Mouse (Mus musculus): Measurements from ENCODE around the gene Macrod2.

Macrod2 gene

DNA sequence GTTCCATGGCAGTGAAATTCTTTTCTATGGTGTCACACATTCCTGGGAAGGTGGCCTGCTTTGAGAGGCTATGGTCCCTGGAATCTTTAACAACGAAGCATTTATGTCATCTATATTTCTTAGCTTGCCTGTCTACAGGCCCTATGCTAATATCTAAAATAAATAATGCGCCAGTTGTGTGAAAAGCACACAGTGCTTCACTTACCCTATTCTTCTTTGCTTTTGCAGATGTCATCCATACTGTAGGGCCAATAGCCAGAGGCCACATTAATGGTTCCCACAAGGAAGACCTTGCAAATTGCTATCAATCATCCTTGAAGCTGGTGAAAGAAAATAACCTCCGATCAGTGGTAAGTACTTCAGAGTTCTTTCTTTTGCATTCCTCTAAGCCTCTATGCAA, 1119.9 kb downstream of the Macrod2 start:
- DNase-seq: no peak

DNA sequence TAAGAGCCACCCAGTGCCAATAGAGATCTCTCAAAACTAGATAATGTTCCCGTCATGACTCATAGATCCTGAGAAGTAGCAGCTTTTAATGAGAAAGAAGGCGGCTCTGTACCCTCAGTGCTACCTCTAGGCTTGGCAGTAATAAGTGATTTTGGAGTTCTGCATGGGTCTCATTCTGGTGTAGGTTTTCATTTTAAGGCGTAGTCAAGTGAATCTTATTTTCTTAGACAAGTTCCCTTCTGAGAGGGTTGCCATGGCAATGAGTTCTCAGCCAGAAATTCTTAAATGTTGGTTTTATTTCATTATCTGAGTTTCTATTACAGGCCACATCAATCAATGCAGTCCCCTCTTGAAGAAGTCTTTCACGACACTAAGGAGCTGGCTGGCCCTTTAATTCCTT, 1127.0 kb downstream of the Macrod2 start:
- DNase-seq: no peak

DNA sequence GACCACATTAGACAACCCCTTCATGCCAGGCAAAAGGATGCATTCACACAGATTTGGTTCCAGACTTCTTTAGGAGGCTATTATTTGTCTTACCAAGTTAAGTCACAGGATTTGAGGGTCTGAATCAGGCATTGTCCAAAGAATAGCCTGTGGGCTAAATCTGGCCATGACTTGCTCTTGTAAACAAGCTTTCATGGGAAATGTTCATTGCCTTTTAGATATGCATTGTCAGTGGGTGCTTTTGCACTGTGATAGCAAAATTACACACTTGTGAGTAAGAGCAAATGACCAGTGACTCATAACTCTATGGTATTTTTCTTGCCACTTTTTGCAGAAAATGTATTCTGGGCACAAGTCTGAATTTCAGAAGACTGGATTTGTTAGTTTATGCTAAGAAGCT, 1150.8 kb downstream of the Macrod2 start:
- DNase-seq: no peak

DNA sequence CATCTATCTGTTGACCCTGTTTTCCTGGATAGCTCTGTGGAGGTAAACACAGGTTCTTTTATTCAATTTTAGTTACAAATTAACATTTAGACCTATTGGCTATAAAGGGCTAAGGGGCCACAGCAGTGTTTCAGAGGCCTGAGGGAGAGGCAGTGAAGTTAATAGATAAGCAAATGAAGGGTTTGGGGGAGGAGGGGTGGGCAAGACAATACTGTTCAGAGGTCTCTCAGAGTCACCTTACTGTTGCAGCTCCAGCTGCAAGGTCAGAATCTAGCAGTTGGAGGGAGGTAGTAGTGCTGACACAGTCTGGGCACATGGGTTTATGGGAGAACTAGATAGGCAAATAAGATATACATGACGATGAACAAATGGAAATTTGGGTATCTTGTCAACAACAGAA, 1156.6 kb downstream of the Macrod2 start:
- no peak for DNase-seq

DNA sequence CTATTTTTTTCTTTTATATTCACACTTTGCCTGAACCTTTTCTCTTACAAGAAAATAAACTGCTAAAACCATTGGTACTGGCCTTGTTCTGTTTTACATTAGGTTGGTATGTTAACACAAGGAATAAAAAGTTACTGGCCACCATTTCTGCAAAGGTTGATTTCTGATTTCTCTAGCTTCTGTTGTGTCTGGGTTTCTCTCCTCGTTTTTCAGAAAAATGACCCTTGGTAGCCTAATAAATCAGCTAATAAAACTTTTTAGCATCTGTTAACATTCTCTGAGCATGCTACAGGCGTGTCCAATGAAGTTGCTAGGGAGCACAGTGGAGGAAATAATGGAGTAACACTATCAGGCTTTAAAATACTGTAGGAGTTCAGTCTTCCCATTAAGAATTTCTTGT, 1161.6 kb downstream of the Macrod2 start:
- DNase-seq: no peak

DNA sequence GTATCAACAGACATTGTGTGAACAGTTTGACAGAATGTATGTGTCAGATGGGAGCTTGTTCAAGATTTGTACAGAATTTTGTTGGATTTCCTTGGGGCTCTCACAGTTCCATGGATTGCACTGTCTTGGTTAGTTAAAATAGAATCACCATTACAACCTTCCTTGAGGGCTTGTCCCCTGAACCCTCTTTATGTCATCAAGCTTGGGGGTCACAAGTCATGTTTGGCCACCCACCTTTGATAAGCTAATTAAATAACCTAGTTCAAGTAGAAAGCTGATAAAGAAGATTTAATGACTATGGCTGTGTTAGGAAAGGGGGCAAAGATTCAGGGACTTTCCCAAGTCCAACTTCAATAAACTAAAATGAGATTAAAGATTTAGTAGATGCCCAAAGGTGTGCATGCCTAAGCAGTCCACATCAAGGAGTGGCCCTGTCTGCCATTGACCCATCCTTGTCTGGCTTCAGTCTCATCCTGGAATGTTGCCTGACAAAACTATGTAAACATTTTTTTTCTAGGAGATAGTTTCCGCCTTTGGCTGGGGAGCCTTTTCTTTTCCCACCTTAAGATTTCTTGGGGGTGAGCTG, 1163.2 kb downstream of the Macrod2 start:
- no peak for DNase-seq

DNA sequence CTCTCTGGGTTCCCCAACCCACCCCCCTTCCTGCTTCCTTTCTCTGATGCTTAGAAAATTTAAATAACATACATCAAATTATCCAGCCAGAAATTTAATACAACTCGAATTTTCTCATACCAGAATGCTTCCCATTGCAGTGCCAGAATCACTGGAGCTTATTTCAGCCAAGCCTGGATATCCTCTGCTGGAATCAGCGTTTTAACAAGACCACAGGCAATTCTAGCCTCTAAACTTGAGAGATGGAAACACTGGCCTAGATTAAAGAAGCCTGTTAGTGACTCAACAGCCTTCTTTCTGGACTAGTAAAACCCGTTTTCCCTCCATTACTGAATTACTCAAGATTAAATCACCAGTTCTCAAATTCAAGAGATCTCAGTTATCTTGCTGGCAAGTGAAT, 1170.9 kb downstream of the Macrod2 start:
- no peak for DNase-seq

DNA sequence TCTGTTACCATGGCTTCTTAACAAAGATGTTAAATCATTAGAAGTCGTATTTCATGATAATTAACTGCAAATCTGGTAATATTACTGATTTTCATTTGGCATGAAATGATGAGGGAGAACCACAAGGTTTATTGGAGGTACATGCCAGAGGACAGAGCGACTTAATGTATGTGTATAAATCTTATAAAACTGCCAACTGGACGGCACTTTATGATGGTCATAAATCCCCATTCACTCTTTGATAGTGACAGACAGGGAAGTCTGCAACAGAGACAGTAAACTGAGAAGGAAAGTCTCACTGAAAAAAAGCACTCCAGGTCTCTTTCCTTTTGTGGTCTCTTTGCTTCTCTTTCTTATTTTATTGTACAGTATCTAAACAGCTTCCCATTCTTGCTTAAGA, 1176.3 kb downstream of the Macrod2 start:
- no peak for DNase-seq

DNA sequence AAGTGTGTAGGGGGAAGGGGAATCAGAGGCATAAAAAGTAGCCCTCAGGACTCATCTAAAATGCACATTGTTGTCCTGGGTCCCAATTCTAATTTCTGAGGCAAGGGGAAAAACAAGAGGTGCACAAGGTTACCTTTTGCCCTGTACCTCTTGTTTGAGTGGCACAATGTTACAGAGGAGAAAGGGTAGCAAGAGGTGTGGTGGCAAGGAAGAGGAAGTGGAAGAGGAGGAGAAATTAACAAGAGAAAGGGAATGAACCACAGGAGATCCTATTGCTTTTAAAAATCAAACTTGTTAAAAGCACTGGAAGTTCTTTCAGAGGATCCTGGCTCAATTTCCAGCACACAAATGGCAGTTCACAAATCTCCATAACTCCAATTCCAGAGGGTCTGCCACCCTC, 1183.1 kb downstream of the Macrod2 start:
- DNase-seq: no peak

DNA sequence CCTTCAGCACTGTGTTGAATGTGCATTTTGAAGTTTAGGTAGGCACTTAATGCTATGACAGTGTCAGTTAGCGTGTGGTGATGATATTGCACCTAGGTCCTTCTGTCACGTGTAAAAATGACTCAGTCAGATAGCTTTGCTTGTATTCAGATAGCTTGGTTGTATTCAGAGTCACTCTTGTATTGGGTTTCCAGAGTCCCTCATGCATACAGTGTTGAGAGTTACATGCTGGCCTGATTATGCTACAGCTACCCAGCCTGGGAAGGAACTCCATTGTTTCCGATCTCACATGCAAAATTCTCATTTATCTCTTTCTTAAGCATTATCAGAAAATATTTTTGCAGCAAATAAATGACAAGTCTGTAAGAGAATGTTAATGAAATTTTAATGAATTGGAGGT, 1187.3 kb downstream of the Macrod2 start:
- no peak for DNase-seq

DNA sequence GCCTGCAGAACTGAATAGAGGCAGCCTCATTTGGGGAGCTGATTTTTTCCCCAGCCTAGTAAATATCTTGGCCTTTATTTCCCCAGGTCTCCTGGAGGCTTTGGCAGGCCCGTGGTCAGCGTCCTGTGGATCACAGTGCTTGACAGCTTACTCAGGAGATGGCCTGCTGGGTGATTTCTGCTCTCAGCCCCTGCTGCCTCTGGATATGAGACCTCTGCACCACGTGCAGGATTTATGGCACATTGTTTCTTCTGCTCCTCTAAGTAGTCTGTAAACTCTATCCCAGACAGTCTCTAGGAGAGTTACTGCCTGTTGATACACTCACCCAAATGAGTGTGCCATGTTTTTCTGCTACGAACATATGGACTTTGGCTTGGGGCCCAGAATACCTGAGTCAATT, 1187.8 kb downstream of the Macrod2 start:
- DNase-seq: peak; percentile 12

DNA sequence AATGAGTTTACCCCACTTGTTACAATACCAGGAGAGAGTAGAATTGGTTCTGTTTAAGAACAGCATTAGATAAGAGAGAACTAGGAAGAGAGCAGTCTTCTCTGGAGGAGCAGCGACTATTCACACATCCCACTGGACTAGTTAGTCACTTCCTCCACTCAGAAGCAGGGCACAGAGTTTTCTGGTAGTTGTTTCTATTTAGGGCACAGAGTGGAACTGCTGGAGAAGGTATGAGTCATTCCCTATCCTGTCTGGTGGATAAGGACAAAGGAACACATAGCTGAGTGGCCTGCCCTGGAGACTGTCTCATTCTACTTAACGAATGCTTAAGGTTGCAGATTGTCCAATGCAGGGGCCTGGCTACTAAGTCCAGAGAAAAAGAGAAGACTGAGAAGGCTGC, 1192.2 kb downstream of the Macrod2 start:
- DNase-seq: no peak

DNA sequence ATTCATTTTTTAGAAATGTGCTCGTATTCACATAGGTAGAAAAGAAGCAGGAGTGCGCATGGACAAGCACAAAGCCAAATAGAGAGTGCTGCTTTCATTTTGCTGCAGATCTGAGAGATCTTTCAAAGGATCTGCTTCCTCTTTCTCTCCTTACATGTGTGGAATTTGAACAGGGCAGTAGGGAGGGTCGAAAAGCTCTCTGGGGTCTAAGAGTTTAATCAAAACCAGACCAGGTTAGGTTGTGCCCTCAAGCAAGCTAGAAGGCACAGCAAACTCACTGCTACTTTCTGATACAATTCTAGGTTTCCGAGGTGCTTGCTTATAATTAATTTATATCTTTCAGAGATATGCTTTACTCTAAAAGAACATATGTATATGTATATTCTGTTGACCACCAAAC, 1196.2 kb downstream of the Macrod2 start:
- DNase-seq: no peak

DNA sequence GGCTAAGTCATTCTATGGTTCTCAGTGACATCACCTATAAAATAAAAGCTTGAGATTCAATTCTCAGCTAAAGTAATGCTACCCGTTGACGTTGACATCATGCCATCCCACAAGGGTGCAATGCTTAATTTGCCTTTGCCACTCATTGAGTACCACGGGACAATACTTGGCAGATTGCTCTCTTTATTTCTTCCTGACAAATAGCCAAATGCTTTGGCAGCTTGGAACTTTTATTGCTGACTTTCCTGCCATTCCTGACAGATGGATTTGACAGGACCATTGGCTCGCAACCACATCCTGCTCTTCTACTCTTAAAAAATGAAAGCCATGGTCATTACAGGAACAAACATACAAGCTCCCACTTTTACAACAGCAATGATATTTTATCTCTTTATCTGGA, 1199.7 kb downstream of the Macrod2 start:
- DNase-seq: no peak

DNA sequence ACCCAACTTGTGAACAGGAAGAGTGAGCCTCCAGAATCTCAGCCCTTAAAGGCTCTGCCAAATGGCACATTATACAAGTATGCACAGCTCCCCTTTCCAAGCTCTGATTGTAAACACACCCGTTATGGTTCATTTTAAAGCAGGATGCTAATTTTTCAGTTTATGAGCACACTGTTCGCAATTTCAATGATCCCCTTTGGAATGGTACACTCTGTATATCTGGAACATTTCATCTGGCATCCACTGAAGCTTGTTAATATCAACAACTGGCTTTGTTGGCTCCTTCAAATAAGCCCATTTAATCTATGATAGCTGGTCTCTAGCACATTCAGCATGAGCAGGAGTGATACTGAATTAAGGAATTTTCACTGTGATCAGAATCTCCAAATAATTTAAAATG, 1222.6 kb downstream of the Macrod2 start:
- no peak for DNase-seq

DNA sequence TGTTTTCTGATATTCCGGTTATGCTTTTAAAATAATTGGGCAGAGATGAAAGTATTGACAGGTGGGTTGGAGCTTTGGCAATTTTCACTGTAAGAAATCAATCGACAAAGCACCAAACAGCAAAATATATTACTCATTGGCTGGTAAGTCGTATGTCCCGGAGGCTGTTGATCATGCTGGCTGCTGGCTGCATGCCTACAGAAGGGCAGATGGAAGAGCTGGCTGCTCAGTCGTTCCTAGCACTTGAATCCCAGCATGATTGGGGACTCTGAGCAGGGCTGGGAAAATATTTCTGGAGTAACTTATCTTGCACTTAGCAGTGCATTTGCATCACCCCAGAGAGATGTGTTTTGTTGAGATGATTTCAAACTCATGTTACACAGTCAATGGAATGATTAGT, 1223.1 kb downstream of the Macrod2 start:
- DNase-seq: peak; percentile 86

DNA sequence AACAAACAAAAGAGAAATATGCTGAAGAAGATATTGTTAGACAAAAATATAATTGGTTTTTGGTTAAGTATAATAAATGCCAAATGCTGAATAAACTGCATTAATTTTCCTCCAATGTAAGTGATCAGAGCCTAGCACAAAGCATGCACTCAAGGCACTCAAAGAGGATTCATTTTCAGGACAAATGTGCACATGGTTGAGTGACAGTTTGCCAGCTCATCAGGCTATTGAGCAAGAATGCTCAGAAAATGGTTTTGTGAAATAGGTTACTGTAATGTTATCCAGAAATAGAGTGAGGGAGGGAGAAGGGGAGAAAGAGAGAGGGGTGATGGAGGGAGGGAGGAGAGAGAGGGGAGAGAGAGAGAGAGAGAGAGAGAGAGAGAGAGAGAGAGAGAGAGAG, 1268.9 kb downstream of the Macrod2 start:
- no peak for DNase-seq

DNA sequence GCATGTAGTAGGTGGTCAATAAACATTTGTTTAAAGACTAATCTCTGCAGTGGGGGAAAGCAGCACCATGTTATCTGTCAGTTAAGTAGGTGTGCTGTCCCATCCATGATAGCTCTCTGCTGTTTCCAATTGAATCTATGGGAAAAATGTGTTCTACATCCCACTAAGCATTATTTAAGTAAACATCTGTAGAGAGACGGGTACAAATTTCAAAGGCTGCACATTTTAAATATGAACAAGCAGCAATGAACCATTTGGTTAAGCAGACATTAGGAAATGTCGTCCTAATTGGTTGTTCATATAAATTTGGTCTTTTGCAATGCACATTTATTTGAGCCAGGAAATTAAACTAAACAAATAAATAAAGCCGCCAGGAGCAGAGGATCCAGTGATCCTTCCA, 1277.7 kb downstream of the Macrod2 start:
- no peak for DNase-seq

DNA sequence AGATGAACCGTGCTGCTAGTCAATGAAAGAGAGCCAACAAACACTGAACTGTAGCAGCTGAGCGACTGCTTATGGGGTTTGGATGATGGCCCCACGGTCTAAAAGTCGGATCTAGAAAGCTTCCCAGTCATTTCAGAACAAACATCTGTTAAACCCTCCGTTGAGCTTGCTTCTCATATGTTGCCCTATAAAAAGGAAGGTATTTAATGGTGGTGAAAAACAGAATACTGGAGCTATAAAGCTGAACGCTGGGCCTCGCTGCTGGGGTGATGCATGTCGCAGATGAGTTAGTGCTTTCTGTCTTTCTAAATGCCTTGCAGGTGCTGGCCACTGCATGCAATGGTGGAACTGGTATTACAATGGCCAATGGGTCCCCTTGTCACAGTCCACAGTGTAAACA, 1278.3 kb downstream of the Macrod2 start:
- no peak for DNase-seq

DNA sequence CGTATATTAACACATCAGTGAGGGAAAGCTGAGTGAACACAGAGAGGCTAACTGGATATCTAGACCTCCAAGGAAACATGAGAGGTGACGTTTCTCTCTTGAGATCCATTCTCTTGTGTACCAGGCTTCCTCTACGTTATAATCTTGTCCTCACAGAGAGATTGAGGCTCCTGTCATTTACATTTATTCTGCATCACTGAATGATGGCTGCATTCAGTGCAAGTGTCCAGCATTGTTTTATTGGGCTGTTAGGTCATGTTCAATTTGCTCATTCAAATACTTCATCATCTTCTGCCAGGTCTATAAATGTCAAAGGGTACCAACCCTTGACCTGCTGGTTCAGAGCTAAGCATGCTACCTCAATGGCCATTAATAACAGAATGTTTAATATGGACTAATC, 1302.4 kb downstream of the Macrod2 start:
- no peak for DNase-seq

DNA sequence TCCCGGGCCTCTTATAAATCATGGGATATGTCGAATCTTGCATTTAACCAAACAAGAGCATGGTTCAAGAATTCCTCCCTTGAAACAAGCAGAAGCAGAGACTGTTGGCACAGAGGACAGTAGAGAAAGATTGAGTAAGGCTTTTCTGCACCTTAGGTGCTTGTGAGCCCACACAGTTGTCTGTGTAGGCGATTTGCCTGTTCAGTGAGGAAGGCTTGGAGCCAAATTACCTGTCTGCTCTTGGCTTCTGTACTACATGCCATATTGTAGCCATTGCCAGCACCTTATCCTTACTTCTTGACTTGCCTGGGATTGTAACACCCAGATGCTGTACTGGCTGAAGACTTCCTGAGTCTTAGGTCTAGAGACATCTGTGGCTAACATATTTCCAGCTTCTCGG, 1303.2 kb downstream of the Macrod2 start:
- DNase-seq: no peak

DNA sequence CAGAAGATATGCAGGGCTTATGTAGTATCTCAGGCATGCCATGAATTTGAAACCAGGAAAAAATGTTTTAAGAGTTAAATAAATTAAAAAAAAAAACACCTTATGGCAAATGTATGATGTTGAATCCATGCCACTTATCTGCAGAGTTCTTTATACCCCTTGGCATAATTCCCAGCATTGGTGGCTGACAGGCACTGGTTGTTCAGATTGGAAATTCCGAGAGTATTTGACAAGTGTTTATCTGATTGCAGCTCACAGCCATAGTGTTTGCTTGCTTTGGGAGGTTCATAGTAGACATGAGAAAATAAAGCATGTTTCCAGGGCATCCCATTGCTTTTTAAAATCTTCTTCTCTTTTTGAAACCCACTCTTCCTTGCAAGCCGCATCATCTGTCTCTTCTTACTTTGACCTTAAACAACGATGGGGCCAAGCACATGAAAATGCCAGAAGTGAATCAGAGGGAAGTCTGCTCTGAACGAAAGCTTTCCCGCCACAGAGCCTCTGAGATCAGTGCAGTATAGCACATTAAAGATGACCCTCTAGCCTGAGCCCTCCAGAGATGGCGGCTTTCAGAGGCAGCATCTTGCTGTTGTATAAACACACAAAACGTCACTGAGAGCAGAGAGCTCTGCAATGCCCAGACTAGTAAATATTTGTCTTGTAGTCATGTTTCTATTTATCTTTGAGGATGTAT, 1305.8 kb downstream of the Macrod2 start:
- DNase-seq: no peak

DNA sequence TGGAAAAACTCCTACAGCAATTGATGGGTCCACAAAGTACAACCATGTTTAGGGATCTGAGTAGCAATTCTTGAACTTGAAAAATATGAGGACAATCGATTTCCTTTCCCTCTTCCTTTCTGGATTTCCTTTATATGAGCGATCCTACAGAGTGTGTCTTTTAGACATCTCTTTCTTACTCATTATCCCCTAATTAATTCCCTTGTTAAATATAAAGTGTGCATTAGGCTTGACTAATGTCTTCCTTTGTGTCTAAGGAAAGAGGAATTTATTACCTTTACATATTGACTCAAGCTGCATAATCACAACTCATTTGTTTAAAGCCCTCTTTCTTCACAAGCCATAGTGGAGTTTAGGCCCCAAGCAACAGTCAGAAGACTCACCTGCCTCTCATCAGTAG, 1316.7 kb downstream of the Macrod2 start:
- no peak for DNase-seq

DNA sequence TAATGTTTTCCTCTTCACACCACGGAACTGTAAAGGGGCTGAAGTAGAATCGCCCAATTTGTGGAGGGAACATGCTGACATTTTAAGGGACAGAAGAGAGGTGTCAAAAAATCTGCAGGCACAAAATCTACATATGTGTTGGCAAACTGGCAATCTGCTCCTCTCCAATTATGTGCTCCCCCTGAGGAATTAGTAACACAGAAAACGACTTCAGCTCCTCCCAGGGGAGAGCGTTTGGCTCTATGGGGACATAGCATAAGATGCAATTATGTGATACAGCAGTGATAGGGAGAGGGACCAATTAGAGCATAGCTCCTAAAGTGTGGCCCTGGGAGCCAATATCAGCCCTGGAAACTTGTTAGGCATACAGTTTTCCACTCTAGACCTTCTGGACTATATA, 1317.2 kb downstream of the Macrod2 start:
- no peak for DNase-seq

DNA sequence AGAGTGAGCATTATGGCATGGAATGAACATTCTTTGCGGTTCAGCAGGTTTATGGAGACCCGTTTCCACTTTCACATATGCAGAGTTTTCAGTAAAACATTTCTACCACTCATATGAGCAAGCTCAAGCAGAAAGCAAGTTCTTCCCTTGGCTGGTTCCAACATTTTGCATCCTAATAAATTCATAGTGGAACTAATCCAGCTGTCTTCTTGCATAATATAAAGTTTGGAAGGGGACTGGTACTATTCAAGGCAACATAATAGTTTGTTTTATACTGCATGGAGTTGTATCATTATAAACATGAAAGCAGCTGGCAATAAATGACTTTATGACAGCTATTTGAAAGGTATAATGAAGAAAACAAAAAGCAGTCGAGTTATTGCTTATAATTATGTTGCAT, 1320.0 kb downstream of the Macrod2 start:
- DNase-seq: no peak

Data from cerebellum, adult 11 months (tissue).